Mouse (Mus musculus) lung, adult 2 months (tissue): ENCODE measurements at regions not wholly inside any gene's neighbourhood (a gene's known extent, or its start where the extent isn't known, plus 50 kb on each side); places are given as distances from the start of the nearest gene placed in this dataset.

Experiments
- CTCF ChIP-seq: fragments of 200-500 bp; IDR thresholded peaks from 2 replicates; pipeline ENCODE4 v1.5.1; 2011; ENCODE audit warnings: mild to moderate bottlenecking, low read length, control low read depth; ENCODE audit not compliant: insufficient read depth
- POLR2A ChIP-seq: fragments of 200-500 bp; IDR thresholded peaks from 2 replicates; pipeline ENCODE4 v1.6.1; 2011; ENCODE audit warnings: low read depth, mild to moderate bottlenecking, control low read depth, low read length, borderline replicate concordance; ENCODE audit errors: extremely low read depth

GRCm38 (mm10) chr3:34770271-34770670 is 120.1 kb downstream of the Sox2 start:
- TF ChIP-seq POLR2A (no peak), CTCF (no peak)
